Mouse (Mus musculus) layer of hippocampus, postnatal 10 days (tissue): Measurements from ENCODE around the gene Sgsm1. TPM values are rescaled to one million over a fixed set of nuclear protein-coding genes. Genes with fewer than 3 reads are reported as not detected.
"Not testable (repeated sequence)": the region's sequence is repeated elsewhere in the genome, so short reads cannot be mapped to it uniquely, and the experiment has no call there.

Experiments used
- DNase-seq, 2 experiments: peaks; one replicate each; pipeline ENCODE4 v3.0.0; 2021; ENCODE audit warnings: low spot score in 2 of 2
- long read RNA-seq: library from polyadenylated mRNA; stranded (forward); transcript quantifications from one replicate; pipeline ENCODE4 v2.0.0, GENCODE M21; 2023
- total RNA-seq, 2 experiments: library from RNA; stranded (reverse); gene quantifications; 2 replicates each; pipeline ENCODE4 v1.2.3; 2021

Gene Sgsm1
- total RNA-seq: 10 to 100 TPM; 72.2 to 77.7 TPM
- long read RNA-seq, full-length matches to known transcripts: 9 of 25 reads
- long read RNA-seq, partial matches to known transcripts: 6 of 25 reads
- long read RNA-seq, other reads (novel, unspliced or antisense): 10 of 25 reads

DNA sequence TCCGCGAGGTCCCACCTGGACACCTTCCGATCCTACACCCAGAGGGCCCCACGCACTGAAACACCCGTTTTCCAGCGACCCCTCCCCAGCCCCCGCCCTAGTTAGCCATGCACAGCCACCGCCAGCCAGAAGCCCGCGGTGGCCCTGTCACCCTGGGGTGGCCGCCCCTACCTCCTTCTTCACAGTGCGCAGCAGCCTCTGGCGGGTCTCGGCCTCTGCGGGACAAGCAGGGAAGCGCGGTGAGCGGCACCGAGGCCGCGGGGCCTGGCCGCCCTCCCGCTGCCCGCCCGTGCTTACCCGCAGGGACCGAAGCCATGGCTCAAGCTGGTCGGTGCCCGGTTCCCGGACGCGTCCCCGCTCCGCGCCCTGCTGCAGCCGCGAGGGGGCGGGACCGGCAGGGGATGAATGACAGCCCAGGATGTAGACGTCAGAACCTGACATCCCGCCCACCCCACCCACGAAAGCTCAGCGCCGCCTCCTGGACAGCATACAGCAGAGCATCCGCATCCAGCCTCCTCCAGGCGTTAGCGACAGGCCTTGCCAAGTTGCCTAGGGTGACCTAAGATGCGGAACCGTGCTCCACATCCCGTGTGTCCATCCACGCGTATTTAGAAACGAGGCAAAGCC, at the start of gene Sgsm1:
Gene Sgsm1, minus strand, starts transcription at position 410 of the 627 bp plus-strand sequence.
- DNase-seq: peak; percentile 86 to 89

DNA sequence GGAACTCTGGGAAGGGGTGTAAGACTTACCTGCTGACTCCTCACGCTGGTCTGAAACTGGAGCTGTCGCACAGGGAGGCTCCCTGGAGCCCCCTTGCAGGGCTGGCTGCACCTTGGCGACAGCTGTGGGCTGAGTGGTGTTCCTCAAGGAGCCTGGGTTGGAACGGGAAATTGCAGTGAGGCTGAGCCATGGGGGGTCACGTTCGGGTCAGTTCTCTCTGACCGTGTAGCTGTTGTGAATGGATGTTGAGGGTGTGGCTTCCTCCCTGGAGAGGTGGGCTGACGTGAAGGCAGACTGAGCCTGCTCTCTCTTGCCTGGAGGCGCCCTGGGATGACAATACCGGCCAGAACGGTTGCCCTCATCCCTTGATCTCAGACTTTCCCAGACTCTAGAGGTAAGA, 48.2 kb upstream of the Sgsm1 start:
- DNase-seq: no peak

DNA sequence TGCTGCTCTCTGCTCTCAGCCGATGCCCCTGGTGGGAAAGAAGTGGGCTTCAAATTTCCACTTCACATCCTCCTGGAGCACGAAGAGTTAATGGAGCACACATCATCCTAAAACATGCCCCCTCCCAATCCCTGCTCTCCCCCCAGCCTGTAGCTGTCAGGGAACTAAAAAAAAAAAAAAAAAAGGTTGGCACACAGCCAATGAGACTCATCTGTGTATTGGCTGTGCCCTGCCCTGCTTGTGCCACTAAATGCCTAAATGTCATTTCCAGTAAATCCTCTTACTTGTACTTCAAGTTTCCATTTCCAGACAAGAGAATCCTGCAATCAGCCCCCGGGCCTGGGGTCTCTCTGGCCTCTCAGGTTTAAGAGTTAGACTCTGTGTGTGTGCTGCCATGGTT, 47.1 kb upstream of the Sgsm1 start:
- DNase-seq: no peak

GRCm38 (mm10) chr5:113357186-113357585, 46.6 kb upstream of the Sgsm1 start, which contains the start of gene Aym1:
Aym1 (plus strand) TSS chr5:113357294.
- no peak for DNase-seq

DNA sequence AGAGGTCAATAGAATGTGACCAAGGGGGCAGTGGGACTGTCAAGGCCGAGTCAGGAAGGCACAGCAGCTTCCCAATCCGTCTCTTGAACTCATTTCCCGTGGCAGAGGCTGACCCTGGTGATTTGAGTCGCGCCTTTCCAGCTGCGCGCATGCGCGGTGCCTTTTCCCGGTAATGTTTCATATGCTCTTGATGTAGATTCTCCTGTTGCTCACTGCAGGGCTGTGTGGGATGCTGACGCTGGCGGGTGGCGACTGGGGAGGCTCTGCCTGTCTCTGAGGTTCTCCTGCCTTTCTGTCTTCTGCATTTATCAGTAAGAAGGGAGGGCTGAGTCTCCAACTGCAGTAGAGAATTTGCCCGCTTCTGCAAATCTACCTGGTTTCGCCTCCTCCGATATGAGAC, 43.7 kb upstream of the Sgsm1 start:
- no peak for DNase-seq

GRCm38 (mm10) chr5:113352636-113353035, 42.0 kb upstream of the Sgsm1 start:
- no peak for DNase-seq

DNA sequence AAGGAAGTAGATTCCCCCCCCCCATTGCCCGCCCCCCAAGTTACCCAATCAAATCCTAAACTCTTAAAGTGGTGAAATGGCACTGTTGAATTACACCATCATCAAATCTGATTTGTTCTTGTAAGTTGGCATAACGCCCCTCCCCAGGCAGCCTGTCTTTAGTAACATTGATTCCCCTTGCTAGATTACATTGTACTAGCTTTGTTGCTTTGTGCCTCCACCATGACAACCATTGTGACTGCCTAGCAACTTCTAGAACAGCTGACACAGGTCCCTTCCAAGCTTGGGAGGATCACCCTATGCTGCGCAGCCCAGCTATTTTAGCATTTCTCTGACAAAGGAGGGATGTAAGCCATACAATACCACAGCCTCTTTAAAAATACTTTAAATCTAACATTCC, 41.2 kb upstream of the Sgsm1 start:
- DNase-seq: peak; percentile 51 to 61

DNA sequence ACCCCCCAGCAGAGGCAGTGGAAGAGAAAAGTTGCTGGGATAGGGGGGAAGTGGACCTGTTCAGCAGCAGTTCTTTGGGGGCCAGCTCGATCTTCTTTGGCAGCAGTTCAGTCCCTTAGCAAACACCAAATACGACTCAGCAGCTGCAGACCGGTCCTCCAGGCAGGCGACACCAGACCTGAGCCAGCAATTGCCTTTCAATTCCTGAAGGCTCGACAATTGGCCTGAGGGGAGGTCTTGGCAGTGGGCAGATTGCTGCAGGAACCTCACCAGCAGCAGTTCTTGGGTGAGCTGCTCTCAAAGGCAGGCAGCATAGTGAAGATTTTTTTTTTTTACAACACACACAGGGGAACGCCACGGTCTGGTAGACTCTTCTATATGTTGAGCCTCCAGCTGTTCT, 39.2 kb upstream of the Sgsm1 start:
- peak in 1 of 2 experiments; percentile 38 for DNase-seq

DNA sequence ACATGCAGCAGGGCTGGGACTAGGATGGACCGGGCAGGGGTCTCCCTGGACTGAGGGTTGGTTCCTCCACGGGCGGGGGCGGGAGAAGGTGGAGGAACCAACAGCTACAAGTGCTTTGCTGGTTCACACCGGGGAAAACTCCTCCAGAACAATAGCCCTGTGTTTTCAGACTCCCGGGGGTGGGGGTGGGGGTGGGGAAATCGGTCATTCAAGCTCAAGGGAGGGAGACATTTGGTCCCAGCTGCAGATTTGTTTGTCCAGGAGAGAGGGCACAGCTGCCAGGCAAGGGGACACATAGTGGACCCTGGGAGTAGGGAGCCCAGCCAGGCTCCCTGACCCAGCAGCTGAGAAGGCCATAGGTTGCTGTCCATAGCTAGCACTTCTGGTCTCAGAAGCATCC, 38.6 kb upstream of the Sgsm1 start:
- DNase-seq: no peak

DNA sequence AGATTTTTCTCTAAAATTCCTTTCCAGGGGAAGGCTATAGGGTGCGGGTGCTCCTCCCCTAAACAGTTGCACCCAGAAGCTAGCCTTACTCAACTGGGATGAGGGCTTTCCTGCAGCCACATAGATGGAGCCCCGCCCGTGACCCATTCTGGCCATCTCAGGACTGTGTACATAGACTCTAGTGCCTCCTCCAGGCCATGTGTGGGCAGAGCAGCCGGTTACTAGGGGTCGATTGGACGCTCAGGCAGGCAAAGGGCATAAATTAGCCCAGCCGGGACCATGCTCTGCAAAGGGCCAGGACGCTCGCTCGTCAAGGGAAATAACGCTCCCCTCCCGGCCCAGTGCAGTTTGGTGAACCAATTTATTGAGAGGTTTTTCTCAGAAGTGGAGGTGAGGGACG, 38.0 kb upstream of the Sgsm1 start:
- DNase-seq: peak in 1 of 2 experiments; percentile 34

- DNase-seq: no peak
These were observed 37.0 kb upstream of the Sgsm1 start for GRCm38 (mm10) chr5:113347593-113347992.

- not testable (repeated sequence) for DNase-seq
These were observed 36.1 kb upstream of the Sgsm1 start for GRCm38 (mm10) chr5:113346651-113347050.

- no peak for DNase-seq
These were observed 35.2 kb upstream of the Sgsm1 start for GRCm38 (mm10) chr5:113345781-113346180.

- DNase-seq: no peak
These were observed 34.2 kb upstream of the Sgsm1 start for GRCm38 (mm10) chr5:113344635-113345386.

GRCm38 (mm10) chr5:113336281-113336680, 25.7 kb upstream of the Sgsm1 start:
- DNase-seq: no peak

- no peak for DNase-seq
These were observed 25.1 kb upstream of the Sgsm1 start for GRCm38 (mm10) chr5:113335732-113336131.

- DNase-seq: no peak
These were observed 24.3 kb upstream of the Sgsm1 start for GRCm38 (mm10) chr5:113334621-113335530.

DNA sequence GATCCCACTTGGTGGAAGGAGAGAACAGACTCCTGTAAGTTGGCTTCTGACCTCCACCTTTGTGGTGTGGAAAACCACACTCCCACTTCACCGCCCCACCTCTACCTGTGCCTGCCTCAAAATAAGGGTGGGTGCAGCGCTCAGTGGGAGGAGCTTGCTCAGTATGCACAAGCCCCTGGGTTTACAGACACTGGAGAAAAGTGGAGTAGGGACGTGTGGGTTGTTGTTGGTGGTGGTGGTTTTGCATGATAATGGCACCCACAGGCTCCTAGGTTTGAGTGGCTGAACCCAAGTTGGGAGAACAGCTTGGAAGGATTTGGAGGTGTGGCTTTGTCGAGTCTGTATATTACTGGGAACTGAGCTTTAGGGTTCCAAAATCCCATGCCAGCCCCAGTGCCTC, 22.3 kb upstream of the Sgsm1 start:
- DNase-seq: no peak

DNA sequence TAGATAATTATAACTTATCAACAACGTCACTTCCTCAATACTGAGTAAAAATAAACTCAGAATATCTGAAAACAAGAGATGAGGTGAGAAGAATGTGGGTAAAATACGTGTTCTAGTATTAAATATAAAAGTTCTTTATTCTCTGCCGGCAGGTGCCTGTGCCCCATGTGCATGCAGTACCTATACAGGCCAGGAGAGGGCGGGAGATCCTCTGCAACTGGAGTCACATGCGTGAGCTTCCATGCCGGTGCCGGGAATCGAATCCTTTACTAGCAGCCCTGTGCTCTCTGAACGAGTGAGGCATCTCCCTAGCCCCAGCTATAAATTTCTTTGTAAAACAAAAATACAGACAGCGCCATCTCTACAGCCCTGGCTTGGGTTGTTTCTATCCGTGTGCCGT, 21.7 kb upstream of the Sgsm1 start:
- DNase-seq: no peak

DNA sequence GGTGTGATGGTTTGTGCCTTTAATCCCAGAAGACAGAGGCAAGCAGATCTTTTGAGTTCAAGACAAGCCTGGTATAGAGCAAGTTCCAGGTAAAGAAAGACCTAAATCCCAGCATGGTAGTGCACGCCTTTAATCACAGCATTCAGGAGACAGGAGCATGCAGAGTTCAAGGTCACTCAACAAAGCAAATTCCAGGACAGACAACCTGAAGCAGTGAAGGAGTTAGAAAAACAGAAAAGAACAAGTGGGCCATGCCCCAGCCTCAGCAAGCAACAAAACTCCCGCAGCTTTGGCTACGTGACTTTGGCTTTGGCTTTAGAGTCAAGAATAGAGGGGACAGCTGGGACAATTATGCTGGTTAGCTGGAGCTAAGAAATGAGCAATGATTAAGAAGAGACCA, 19.6 kb upstream of the Sgsm1 start:
- no peak for DNase-seq

- DNase-seq: no peak
These were observed 18.9 kb upstream of the Sgsm1 start for GRCm38 (mm10) chr5:113329463-113329862.
